Mouse (Mus musculus): Measurements from ENCODE around the gene Kazn. TPM values are rescaled to one million over a fixed set of nuclear protein-coding genes. Genes with fewer than 3 reads are reported as not detected.

Gene Kazn
- polyA plus RNA-seq, 1 experiment: 3.7 TPM

- Histone ChIP-seq H3K27ac (ENCODE audit: control insufficient read depth, insufficient read depth, low read depth, low read length, poor library complexity) (no peak overlapping the region), H3K4me3 (replicated peaks; ENCODE audit: control insufficient read depth, low read depth, low read length) (no peak overlapping the region), H3K4me1 (ENCODE audit: control insufficient read depth, insufficient read depth, low read length) (no peaks in the 10 kb centered on the region)
- TF ChIP-seq POLR2A (IDR thresholded peaks at IDR 0.05; ENCODE audit: borderline replicate concordance, control insufficient read depth, low read depth, low read length): no peak
- 64% methylated on average over 2 of the region's 2 CpGs for WGBS
Measured at GRCm38 (mm10) chr4:142150086-142150485, 89.1 kb downstream of the Kazn start.

DNA sequence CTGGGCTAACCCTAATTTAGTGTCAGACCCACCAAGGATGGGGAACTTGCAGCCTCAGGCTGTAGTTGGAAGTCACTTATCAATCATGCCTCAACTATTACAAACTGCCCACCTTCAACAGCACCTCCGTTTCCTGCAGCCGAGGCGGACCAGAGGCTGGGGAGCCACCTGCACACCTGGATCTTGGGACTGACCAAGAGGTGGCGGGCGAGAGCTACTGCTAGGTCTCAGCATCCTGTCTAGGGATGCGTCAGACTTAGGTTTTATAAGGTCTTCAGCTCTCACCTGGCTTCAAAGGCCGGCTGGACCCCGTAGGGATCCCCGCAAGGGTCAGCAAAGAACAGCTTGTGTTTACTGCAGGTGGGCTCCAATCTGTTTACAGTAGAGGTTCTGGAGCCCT, 90.0 kb downstream of the Kazn start:
- Histone ChIP-seq H3K27ac (ENCODE audit: control insufficient read depth, insufficient read depth, low read depth, low read length, poor library complexity) (no peak overlapping the region), H3K4me3 (replicated peaks; ENCODE audit: control insufficient read depth, low read depth, low read length) (no peak overlapping the region), H3K4me1 (ENCODE audit: control insufficient read depth, insufficient read depth, low read length) (no peaks in the 10 kb centered on the region)
- WGBS: 79% methylated on average over 9 of the region's 9 CpGs
- TF ChIP-seq CTCF (IDR thresholded peaks at IDR 0.05; ENCODE audit: control insufficient read depth, insufficient read depth, low read length): no peak
- no peak for TF ChIP-seq POLR2A (IDR thresholded peaks at IDR 0.05; ENCODE audit: borderline replicate concordance, control insufficient read depth, low read depth, low read length)

- TF ChIP-seq CTCF (IDR thresholded peaks at IDR 0.05; ENCODE audit: control insufficient read depth, insufficient read depth, low read length) (no peak), POLR2A (IDR thresholded peaks at IDR 0.05; ENCODE audit: borderline replicate concordance, control insufficient read depth, low read depth, low read length) (no peak)
- H3K27ac ChIP-seq (ENCODE audit: control insufficient read depth, insufficient read depth, low read depth, low read length, poor library complexity): no peak overlapping the region
- 85% methylated on average over 10 of the region's 10 CpGs for WGBS
- no peaks in the 10 kb centered on the region for H3K4me1 ChIP-seq (ENCODE audit: control insufficient read depth, insufficient read depth, low read length)
- H3K4me3 ChIP-seq (replicated peaks; ENCODE audit: control insufficient read depth, low read depth, low read length): no peak overlapping the region
Measured at GRCm38 (mm10) chr4:142147671-142148070, 91.5 kb downstream of the Kazn start.

DNA sequence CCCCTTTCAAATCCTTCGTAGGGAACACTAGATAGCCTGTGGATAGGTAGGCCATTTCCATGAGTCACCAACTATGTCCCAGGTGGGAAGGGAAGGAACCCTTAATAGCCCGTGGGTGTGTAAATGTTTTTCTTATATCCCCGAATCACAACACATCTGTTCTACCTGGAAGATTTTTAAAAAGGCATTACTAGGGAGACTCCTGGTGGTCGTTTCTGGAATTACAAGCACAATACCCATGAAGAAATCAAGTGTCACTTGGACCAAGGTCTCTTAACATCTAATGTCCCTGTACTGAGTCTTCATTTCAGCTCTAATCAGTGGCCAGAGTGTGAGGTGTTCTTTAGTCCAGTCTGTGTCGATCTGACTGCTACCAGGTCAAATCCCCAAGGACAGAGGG, 95.1 kb downstream of the Kazn start:
- no peak overlapping the region for H3K4me3 ChIP-seq (replicated peaks; ENCODE audit: control insufficient read depth, low read depth, low read length)
- TF ChIP-seq POLR2A (IDR thresholded peaks at IDR 0.05; ENCODE audit: borderline replicate concordance, control insufficient read depth, low read depth, low read length) (no peak), CTCF (IDR thresholded peaks at IDR 0.05; ENCODE audit: control insufficient read depth, insufficient read depth, low read length) (no peak)
- WGBS: 30% methylated on average over 5 of the region's 5 CpGs
- H3K27ac ChIP-seq (ENCODE audit: control insufficient read depth, insufficient read depth, low read depth, low read length, poor library complexity): no peak overlapping the region
- H3K4me1 ChIP-seq (ENCODE audit: control insufficient read depth, insufficient read depth, low read length): no peaks in the 10 kb centered on the region

DNA sequence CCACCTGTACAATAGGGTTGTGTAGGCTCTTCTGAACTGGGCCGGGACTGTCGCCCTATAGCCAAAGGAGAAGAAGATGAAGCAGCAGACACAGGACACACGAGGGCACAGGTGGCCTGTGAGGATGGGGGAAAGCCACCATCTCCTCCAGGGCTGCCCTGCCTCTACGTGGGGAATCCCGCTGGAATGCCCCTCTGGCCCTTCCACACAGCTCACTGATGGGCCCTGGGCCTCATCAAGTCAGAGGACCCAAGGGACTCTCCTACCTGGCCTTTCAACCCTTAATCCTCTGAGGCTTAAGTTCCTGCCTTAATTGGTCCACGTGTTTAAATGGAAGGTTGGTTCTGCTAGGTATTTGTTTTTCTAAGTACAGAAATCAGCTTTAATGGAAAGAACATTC, 95.9 kb downstream of the Kazn start:
- Histone ChIP-seq H3K4me3 (replicated peaks; ENCODE audit: control insufficient read depth, low read depth, low read length) (no peak overlapping the region), H3K4me1 (ENCODE audit: control insufficient read depth, insufficient read depth, low read length) (no peaks in the 10 kb centered on the region), H3K27ac (ENCODE audit: control insufficient read depth, insufficient read depth, low read depth, low read length, poor library complexity) (no peak overlapping the region)
- WGBS: 82% methylated on average over 6 of the region's 6 CpGs
- TF ChIP-seq CTCF (IDR thresholded peaks at IDR 0.05; ENCODE audit: control insufficient read depth, insufficient read depth, low read length) (no peak), POLR2A (IDR thresholded peaks at IDR 0.05; ENCODE audit: borderline replicate concordance, control insufficient read depth, low read depth, low read length) (no peak)

DNA sequence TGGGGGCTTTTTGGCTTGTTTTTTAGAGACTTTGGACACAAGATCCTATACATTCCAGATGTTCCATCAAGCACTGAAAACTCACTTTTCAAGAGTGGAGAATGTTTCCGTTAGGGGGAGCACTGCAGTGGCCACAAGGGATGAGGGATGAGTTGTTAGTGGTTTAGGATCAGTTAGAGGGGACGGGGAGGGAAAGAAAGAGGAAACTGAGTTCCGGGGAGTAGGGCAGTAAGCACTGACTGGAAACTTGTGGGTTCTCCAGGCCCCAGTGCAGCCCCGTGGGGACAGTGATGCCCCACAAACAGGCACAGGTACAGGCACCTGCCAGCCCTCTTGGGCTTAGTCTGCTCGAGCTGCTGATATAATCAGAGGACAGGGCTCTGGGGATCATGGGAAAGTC, 99.5 kb downstream of the Kazn start:
- TF ChIP-seq POLR2A (IDR thresholded peaks at IDR 0.05; ENCODE audit: borderline replicate concordance, control insufficient read depth, low read depth, low read length) (no peak), CTCF (IDR thresholded peaks at IDR 0.05; ENCODE audit: control insufficient read depth, insufficient read depth, low read length) (no peak)
- H3K27ac ChIP-seq (ENCODE audit: control insufficient read depth, insufficient read depth, low read depth, low read length, poor library complexity): no peak overlapping the region
- H3K4me3 ChIP-seq (replicated peaks; ENCODE audit: control insufficient read depth, low read depth, low read length): no peak overlapping the region
- 11% methylated on average over 5 of the region's 5 CpGs for WGBS
- no peaks in the 10 kb centered on the region for H3K4me1 ChIP-seq (ENCODE audit: control insufficient read depth, insufficient read depth, low read length)

GRCm38 (mm10) chr4:142138356-142139099, 100.7 kb downstream of the Kazn start:
- TF ChIP-seq CTCF (IDR thresholded peaks at IDR 0.05; ENCODE audit: control insufficient read depth, insufficient read depth, low read length) (no peak), POLR2A (IDR thresholded peaks at IDR 0.05; ENCODE audit: borderline replicate concordance, control insufficient read depth, low read depth, low read length) (no peak)
- Histone ChIP-seq H3K27ac (ENCODE audit: control insufficient read depth, insufficient read depth, low read depth, low read length, poor library complexity) (no peak overlapping the region), H3K4me3 (replicated peaks; ENCODE audit: control insufficient read depth, low read depth, low read length) (no peak overlapping the region), H3K4me1 (ENCODE audit: control insufficient read depth, insufficient read depth, low read length) (no peaks in the 10 kb centered on the region)
- 73% methylated on average over 9 of the region's 9 CpGs for whole genome bisulfite sequencing

DNA sequence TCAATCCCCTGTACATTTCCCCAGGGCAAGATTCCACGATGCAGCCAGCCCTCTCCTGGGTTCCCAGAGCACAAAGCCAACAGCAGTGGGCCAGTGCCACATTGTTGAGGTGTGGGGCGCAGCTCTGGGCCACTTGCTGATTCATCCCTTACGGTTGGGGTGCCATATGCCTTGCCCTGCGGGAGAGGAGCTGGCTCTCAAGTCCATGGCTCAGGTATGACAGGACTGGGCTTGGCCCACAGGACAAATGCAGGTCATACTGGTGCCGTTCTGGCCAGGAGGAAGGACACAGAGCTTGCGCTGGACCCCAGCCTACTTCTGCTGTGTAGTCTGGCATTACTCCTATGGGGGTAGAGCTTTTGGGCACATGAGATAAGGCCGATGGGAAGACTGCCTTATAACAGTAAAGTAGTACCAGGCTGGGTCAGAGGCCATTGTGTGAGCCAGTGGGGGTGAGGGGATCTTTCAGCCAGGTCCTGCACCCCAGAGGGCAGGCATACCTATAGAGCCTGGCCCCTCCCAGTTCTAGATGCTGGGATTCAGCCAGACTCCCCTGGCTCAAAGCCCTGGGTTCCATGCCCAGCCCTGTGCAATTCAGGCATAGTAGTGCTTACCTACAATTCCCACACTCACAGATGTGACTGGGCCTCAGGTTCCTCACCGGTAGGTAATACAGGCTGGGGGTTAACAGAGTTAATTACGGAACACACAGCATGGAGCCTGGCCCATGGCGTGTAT, 102.3 kb downstream of the Kazn start:
- 86% methylated on average over 10 of the region's 10 CpGs for WGBS
- Histone ChIP-seq H3K4me3 (replicated peaks; ENCODE audit: control insufficient read depth, low read depth, low read length) (no peak overlapping the region), H3K27ac (ENCODE audit: control insufficient read depth, insufficient read depth, low read depth, low read length, poor library complexity) (no peak overlapping the region), H3K4me1 (ENCODE audit: control insufficient read depth, insufficient read depth, low read length) (no peaks in the 10 kb centered on the region)
- no peak for TF ChIP-seq POLR2A (IDR thresholded peaks at IDR 0.05; ENCODE audit: borderline replicate concordance, control insufficient read depth, low read depth, low read length)
- no peak for TF ChIP-seq CTCF (IDR thresholded peaks at IDR 0.05; ENCODE audit: control insufficient read depth, insufficient read depth, low read length)
